Mouse (Mus musculus) thymus, postnatal 25 days (tissue): ENCODE results near the gene Gm49345.
A peak's percentile ranks its signal among the peaks of the same experiment; 100 is the strongest.
"Not testable (repeated sequence)": the region's sequence is repeated elsewhere in the genome, so short reads cannot be mapped to it uniquely, and the experiment has no call there.

Experiments
- DNase-seq: peaks from one replicate; pipeline ENCODE4 v3.0.0; 2022

Gm49345 gene

GRCm38 (mm10) chr13:67637294-67638007, at the start of gene Gm49345, which contains the start of gene Zfp729a:
Gene Gm49345, minus strand, starts transcription at chr13:67637769.
Gene Zfp729a, minus strand, starts transcription at chr13:67637791.
- DNase-seq = peak; percentile 81

GRCm38 (mm10) chr13:67686971-67687370, 49.4 kb upstream of the Gm49345 start, which contains the start of gene Zfp738:
Gene Zfp738, minus strand, starts transcription at chr13:67687071.
- no peak for DNase-seq

- DNase-seq = not testable (repeated sequence)
These were observed 46.3 kb upstream of the Gm49345 start for GRCm38 (mm10) chr13:67683841-67684240.

GRCm38 (mm10) chr13:67682959-67683735, 45.6 kb upstream of the Gm49345 start:
- peak; percentile 79 for DNase-seq

GRCm38 (mm10) chr13:67674902-67675301, 37.3 kb upstream of the Gm49345 start:
- no peak for DNase-seq

GRCm38 (mm10) chr13:67652496-67652895, 14.9 kb upstream of the Gm49345 start:
- no peak for DNase-seq

- no peak for DNase-seq
These were observed 27.5 kb downstream of the Gm49345 start for GRCm38 (mm10) chr13:67610108-67610507.

- DNase-seq = peak; percentile 91
These were observed 28.3 kb downstream of the Gm49345 start, which contains the start of gene Zfp729b for GRCm38 (mm10) chr13:67609066-67609876. Gene Zfp729b, minus strand, starts transcription at chr13:67609707.

GRCm38 (mm10) chr13:67572591-67573189, 64.9 kb downstream of the Gm49345 start:
- no peak for DNase-seq

- no peak for DNase-seq
These were observed 83.8 kb downstream of the Gm49345 start, which contains the start of gene Zfp748 for GRCm38 (mm10) chr13:67553730-67554129. Gene Zfp748, minus strand, starts transcription at chr13:67553830.

- DNase-seq = peak; percentile 87
These were observed 84.8 kb downstream of the Gm49345 start for GRCm38 (mm10) chr13:67552505-67553346.

- no peak for DNase-seq
These were observed 91.6 kb downstream of the Gm49345 start for GRCm38 (mm10) chr13:67545941-67546340.
